In genomic region chr6:49339145-49339544, GRCm38 (mm10) we compare ENCODE assay signal across 29 mouse cellular contexts. TPM values are rescaled to one million over a fixed set of nuclear protein-coding genes. Genes with fewer than 3 reads are reported as not detected.
DNase-seq lines count a peak whose midpoint lies in the region; ATAC-seq lines count a peak whose summit lies in the region.
"Had no signal": no experiment of that assay in that cellular context is flagged by ENCODE, and none has a peak within 500 bp of the region (broad histone marks: within the 10 kb centered on the region; RNA-seq: fewer than 3 reads in every experiment).

No protein-coding gene starts in this region.

- H3K9me3 ChIP-seq in hindbrain, embryonic 12.5 days (replicated peaks) = no peaks in the 10 kb centered on the region
- no peaks in the 10 kb centered on the region for H3K9me3 ChIP-seq in hindbrain, embryonic 11.5 days (ENCODE audit: control insufficient read depth, low read length)
- H3K9me3 ChIP-seq in limb, embryonic 15.5 days = no peaks in the 10 kb centered on the region
- H3K9me3 ChIP-seq: heart, embryonic 12.5 days; neural tube, embryonic 15.5 days had no signal

- no peak overlapping the region for H3K4me3 ChIP-seq in hindbrain, embryonic 12.5 days
- H3K4me3 ChIP-seq in hindbrain, embryonic 11.5 days (ENCODE audit: low read depth, low read length) = no peak overlapping the region
- no peak overlapping the region for H3K4me3 ChIP-seq in limb, embryonic 15.5 days
- H3K4me3 ChIP-seq: heart, embryonic 12.5 days; neural tube, embryonic 15.5 days had no signal

- 0 out of 2 replicates have a peak, but pooled peaks cover 3% of the 10 kb centered on the region for H3K4me1 ChIP-seq in hindbrain, embryonic 12.5 days
- H3K4me1 ChIP-seq in hindbrain, embryonic 11.5 days (replicated peaks; ENCODE audit: control insufficient read depth, insufficient read depth, low read length) = no peaks in the 10 kb centered on the region
- 0 out of 2 replicates have a peak, but pooled peaks cover 7% of the 10 kb centered on the region for H3K4me1 ChIP-seq in limb, embryonic 15.5 days
- H3K4me1 ChIP-seq: neural tube, embryonic 15.5 days had no signal

- no peak for ATAC-seq in hindbrain, embryonic 12.5 days (ENCODE audit: low FRiP score)
- ATAC-seq in hindbrain, embryonic 11.5 days (ENCODE audit: low FRiP score) = no peak
- no peak for ATAC-seq in limb, embryonic 15.5 days (ENCODE audit: insufficient number of reproducible peaks, low FRiP score, low TSS enrichment, low read depth)
- ATAC-seq: forebrain, embryonic 16.5 days; hindbrain, embryonic 16.5 days; liver, postnatal 0 days; midbrain, embryonic 16.5 days; Patski had no signal

- no peaks in the 10 kb centered on the region for H3K36me3 ChIP-seq in hindbrain, embryonic 12.5 days
- H3K36me3 ChIP-seq in hindbrain, embryonic 11.5 days (ENCODE audit: control insufficient read depth, insufficient read depth, low read length) = no peaks in the 10 kb centered on the region
- H3K36me3 ChIP-seq in limb, embryonic 15.5 days = peaks cover 6% of the 10 kb centered on the region; the same call in 1 of the 2 replicates

- DNase-seq in hindbrain, embryonic 11.5 days (ENCODE audit: low spot score) = no peak
- peak; percentile 47 for DNase-seq in right cerebral cortex, adult 18-20 months
- DNase-seq in right cerebral cortex, postnatal 4 days = no peak
- DNase-seq in brain, adult 2 months (ENCODE audit: low read depth, low spot score) = peak; percentile 81
- DNase-seq in adrenal gland, postnatal 14 days = no peak
- DNase-seq in Muller cell, postnatal 12 days (ENCODE audit: inconsistent ontology term) = no peak
- DNase-seq: adrenal gland, postnatal 10 days; B cell, adult 2 months; cerebellum, adult 8-10 months; heart, postnatal 14 days; kidney, adult 11 months; liver, postnatal 0 days; lung, postnatal 10 days; thymus, adult 18-20 months; thymus, postnatal 4 days had no signal

- 31% methylated on average over 6 of the region's 6 CpGs for WGBS in hindbrain, embryonic 12.5 days
- 33% methylated on average over 6 of the region's 6 CpGs for WGBS in hindbrain, embryonic 11.5 days
- 26% methylated on average over 6 of the region's 6 CpGs for WGBS in limb, embryonic 15.5 days

- H3K27me3 ChIP-seq in hindbrain, embryonic 12.5 days = no peaks in the 10 kb centered on the region
- no peaks in the 10 kb centered on the region for H3K27me3 ChIP-seq in hindbrain, embryonic 11.5 days (ENCODE audit: control insufficient read depth, insufficient read depth, low read length)
- H3K27me3 ChIP-seq in limb, embryonic 15.5 days = no peaks in the 10 kb centered on the region
- H3K27me3 ChIP-seq: heart, embryonic 12.5 days; neural tube, embryonic 15.5 days; Patski had no signal

- no peak overlapping the region for H3K27ac ChIP-seq in hindbrain, embryonic 12.5 days
- no peak overlapping the region for H3K27ac ChIP-seq in hindbrain, embryonic 11.5 days (ENCODE audit: low read depth, low read length)
- H3K27ac ChIP-seq in limb, embryonic 15.5 days = no peak overlapping the region
- H3K27ac ChIP-seq: neural tube, embryonic 15.5 days had no signal

- no peak overlapping the region for H3K9ac ChIP-seq in hindbrain, embryonic 12.5 days
- no peak overlapping the region for H3K9ac ChIP-seq in hindbrain, embryonic 11.5 days (ENCODE audit: low read depth, low read length)
- H3K9ac ChIP-seq in limb, embryonic 15.5 days = no peak overlapping the region
- H3K9ac ChIP-seq: heart, embryonic 12.5 days; liver, postnatal 0 days; neural tube, embryonic 15.5 days had no signal

- 0 out of 2 replicates have a peak overlapping the region, but pooled peaks have one; percentile 11 for H3K4me2 ChIP-seq in hindbrain, embryonic 12.5 days (replicated peaks)
- no peak overlapping the region for H3K4me2 ChIP-seq in hindbrain, embryonic 11.5 days (replicated peaks; ENCODE audit: low read depth, low read length)
- peak overlapping the region; percentile 14; the same call in 1 of the 2 replicates for H3K4me2 ChIP-seq in limb, embryonic 15.5 days
- H3K4me2 ChIP-seq: heart, embryonic 12.5 days; neural tube, embryonic 15.5 days had no signal

RNA-seq across cellular contexts. Expression of gene Ccdc126, which starts 20.1 kb away (rescaled TPM):
- 7.0 and 8.6 TPM in 2 replicates for polyA plus RNA-seq in hindbrain, embryonic 12.5 days (2016; fragmentation: Nextera tagmentation; extraction: Ambion mirVana)
- 8.0 and 8.5 TPM in 2 replicates for polyA plus RNA-seq in hindbrain, embryonic 11.5 days (2014; fragmentation: Nextera tagmentation; extraction: Ambion mirVana)
- 11.0 and 11.6 TPM in 2 replicates for polyA plus RNA-seq in limb, embryonic 15.5 days (2015; fragmentation: Nextera tagmentation; extraction: Ambion mirVana)
- total RNA-seq in adrenal gland, postnatal 14 days (2021) = 9.7 and 9.9 TPM in 2 replicates

RNA-seq across cellular contexts. Expression of gene Fam221a, which starts 28.4 kb away (rescaled TPM):
- polyA plus RNA-seq in hindbrain, embryonic 12.5 days (2016; fragmentation: Nextera tagmentation; extraction: Ambion mirVana) = 5.1 and 6.1 TPM in 2 replicates
- 3.4 and 6.9 TPM in 2 replicates for polyA plus RNA-seq in hindbrain, embryonic 11.5 days (2014; fragmentation: Nextera tagmentation; extraction: Ambion mirVana)
- 6.3 and 7.2 TPM in 2 replicates for polyA plus RNA-seq in limb, embryonic 15.5 days (2015; fragmentation: Nextera tagmentation; extraction: Ambion mirVana)
- 1.3 and 2.2 TPM in 2 replicates for total RNA-seq in adrenal gland, postnatal 14 days (2021)
- total RNA-seq: gastrocnemius, adult 18-20 months had no signal

RNA-seq across cellular contexts. Expression of gene Stk31, which starts 56.3 kb away (rescaled TPM):
- polyA plus RNA-seq in hindbrain, embryonic 12.5 days (2016; fragmentation: Nextera tagmentation; extraction: Ambion mirVana) = 0.15 and 0.16 TPM in 2 replicates
- polyA plus RNA-seq in hindbrain, embryonic 11.5 days (2014; fragmentation: Nextera tagmentation; extraction: Ambion mirVana) = not detected in 2 replicates
- 0.12 TPM in 1 of 2 replicates, not detected in the other for polyA plus RNA-seq in limb, embryonic 15.5 days (2015; fragmentation: Nextera tagmentation; extraction: Ambion mirVana)
- 0.33 and 0.49 TPM in 2 replicates for total RNA-seq in adrenal gland, postnatal 14 days (2021)
- total RNA-seq: gastrocnemius, adult 18-20 months; granulocyte monocyte progenitor cell, adult 5-6 weeks; megakaryocyte progenitor cell, adult 5-6 weeks had no signal
- polyA plus RNA-seq: forebrain, embryonic 16.5 days; hindbrain, embryonic 16.5 days; large intestine, adult 2 months; liver, postnatal 0 days; Patski; spleen, adult 2 months; stomach, embryonic 14.5 days had no signal

Comparison
In these comparisons a context has a peak if more than half of its experiments do, and no peak if none do; other contexts are left out.
1. DNase-seq: peak in right cerebral cortex, adult 18-20 months (single experiment) and brain, adult 2 months (single experiment); none in hindbrain, embryonic 11.5 days (single experiment), right cerebral cortex, postnatal 4 days (single experiment), adrenal gland, postnatal 14 days (single experiment) and Muller cell, postnatal 12 days (single experiment).